Mouse (Mus musculus) cerebellum, postnatal 36 days (tissue): Measurements from ENCODE around the gene Stx17.

ENCODE experiments used
- DNase-seq, 2 experiments: peaks; one replicate each; pipeline ENCODE4 v3.0.0; 2021 to 2022; ENCODE audit warnings: mixed read lengths in 2 of 2

Gene Stx17

GRCm38 (mm10) chr4:48175666-48176065 lies 51.0 kb downstream of the Stx17 start:
- DNase-seq = no peak

- no peak for DNase-seq
These were observed 56.2 kb downstream of the Stx17 start for GRCm38 (mm10) chr4:48180922-48181321.

GRCm38 (mm10) chr4:48181366-48181765 lies 56.7 kb downstream of the Stx17 start:
- no peak for DNase-seq

- no peak for DNase-seq
These were observed 57.5 kb downstream of the Stx17 start for GRCm38 (mm10) chr4:48182115-48182806.

- no peak for DNase-seq
These were observed 73.2 kb downstream of the Stx17 start for GRCm38 (mm10) chr4:48197925-48198324.

GRCm38 (mm10) chr4:48198447-48198846 lies 73.7 kb downstream of the Stx17 start:
- DNase-seq = no peak

GRCm38 (mm10) chr4:48203564-48203963 lies 78.8 kb downstream of the Stx17 start:
- peak; percentile 69 to 78 for DNase-seq

- DNase-seq = peak; percentile 73 to 84
These were observed 100.5 kb downstream of the Stx17 start for GRCm38 (mm10) chr4:48225173-48225572.

- DNase-seq = no peak
These were observed 100.9 kb downstream of the Stx17 start for GRCm38 (mm10) chr4:48225604-48226003.

GRCm38 (mm10) chr4:48226800-48227199 lies 102.1 kb downstream of the Stx17 start:
- no peak for DNase-seq
